Mouse (Mus musculus) A20 (cell line): ENCODE data around the gene 1110008L16Rik.
"Not testable (repeated sequence)": the region's sequence is repeated elsewhere in the genome, so short reads cannot be mapped to it uniquely, and the experiment has no call there.

ENCODE experiments used
- DNase-seq: peaks from one replicate; pipeline ENCODE4 v3.0.0-alpha.2; 2011; ENCODE audit warnings: low read depth, low spot score

Gene 1110008L16Rik

GRCm38 (mm10) chr12:55338490-55338889, 39.1 kb downstream of the 1110008L16Rik start:
- not testable (repeated sequence) for DNase-seq

GRCm38 (mm10) chr12:55343045-55343444, 43.7 kb downstream of the 1110008L16Rik start:
- DNase-seq: not testable (repeated sequence)

DNA sequence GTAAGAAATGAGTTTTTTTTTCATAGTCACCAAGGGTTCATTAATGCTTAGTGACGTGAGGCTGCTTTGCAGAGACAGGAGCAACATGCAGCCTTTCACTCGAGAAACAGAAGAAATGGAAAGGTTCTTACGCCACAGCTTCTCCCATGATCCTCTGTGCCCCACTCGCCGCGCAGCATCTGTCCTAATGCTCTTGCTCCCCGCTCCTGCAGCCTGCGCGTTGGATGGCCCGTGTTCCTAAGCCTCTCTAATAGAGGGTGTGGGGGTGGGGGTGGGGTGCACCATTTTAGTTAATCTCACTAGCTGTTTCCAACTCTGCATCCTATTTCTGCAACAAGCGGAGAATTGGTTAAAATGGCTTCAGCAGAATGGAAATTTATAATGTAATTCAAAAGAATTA, 44.6 kb downstream of the 1110008L16Rik start:
- DNase-seq: no peak

- no peak for DNase-seq
These were observed 45.2 kb downstream of the 1110008L16Rik start for GRCm38 (mm10) chr12:55344583-55344982.

- DNase-seq: no peak
These were observed 54.0 kb downstream of the 1110008L16Rik start for GRCm38 (mm10) chr12:55353423-55353822.

DNA sequence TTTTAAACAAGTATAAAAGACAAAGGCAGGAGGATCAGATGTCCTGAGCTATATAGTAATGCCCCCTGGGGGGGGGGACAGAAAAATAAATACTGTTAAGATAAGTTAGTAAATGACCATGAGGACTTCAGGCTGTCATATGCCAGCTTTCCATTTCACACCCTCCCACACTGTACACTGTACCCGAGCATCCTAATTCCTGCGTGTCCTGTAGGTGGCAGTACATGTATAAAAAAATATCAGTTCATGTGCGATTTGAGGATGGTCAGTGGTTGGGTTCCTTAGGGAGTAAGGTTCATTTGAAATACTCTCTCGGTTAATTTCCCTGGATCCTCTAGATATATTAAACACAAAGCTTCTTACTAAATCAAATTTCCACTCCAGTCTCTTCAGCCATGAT, 55.5 kb downstream of the 1110008L16Rik start:
- peak; percentile 62 for DNase-seq

DNA sequence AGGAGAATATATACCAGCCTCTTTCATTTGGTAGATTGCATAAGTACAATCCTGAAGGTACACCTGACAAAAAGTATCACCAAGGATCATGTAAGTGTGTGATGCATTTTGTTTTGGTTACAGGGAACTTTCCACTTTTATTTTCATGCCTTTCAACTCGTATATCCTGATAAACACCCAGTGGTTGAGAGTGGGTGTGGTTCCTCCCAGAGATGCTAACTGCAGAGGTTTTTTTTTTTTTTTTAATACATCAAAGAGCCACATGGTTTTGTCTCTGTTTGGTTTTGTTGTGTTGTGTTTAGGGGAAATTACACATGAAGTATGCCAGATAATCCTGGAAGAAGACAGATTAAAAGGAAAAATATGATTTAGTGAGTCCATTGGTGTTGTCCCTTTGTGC, 57.9 kb downstream of the 1110008L16Rik start:
- no peak for DNase-seq

GRCm38 (mm10) chr12:55360929-55361328, 61.6 kb downstream of the 1110008L16Rik start:
- peak; percentile 58 for DNase-seq

GRCm38 (mm10) chr12:55365083-55365482, 65.7 kb downstream of the 1110008L16Rik start:
- DNase-seq: no peak

DNA sequence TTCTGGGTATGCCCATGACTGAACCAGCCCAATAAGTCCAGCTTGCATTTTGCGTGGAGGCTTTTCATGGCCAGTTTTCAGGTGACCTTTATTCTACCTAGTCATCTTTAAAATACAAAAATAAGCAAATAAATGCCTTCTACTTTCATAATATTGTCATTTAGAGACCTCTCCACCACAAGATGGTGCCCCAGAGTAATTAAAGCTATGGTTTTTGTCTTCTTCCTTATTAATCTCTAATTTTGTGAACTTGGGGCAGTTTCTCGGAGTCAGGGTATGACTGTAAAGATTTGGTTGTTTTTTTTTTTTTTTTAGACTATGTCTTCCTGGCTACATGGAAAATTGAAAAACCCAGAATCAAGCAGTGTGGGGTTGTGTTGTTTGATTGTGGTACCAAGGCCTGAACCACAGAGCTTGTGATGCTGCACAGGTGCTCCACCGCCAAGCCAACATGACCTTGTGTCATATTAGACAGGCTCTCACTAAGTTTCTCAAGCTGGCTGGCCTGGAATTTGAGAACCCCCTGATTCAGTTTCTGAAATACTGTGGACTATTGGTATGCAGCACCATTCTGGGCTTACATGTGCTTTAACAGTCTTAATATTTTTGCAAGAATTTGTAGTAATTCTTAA, 73.2 kb downstream of the 1110008L16Rik start:
- DNase-seq: peak; percentile 59

- no peak for DNase-seq
These were observed 77.7 kb downstream of the 1110008L16Rik start for GRCm38 (mm10) chr12:55376956-55377609.

GRCm38 (mm10) chr12:55377610-55377980, 78.2 kb downstream of the 1110008L16Rik start:
- DNase-seq: no peak

DNA sequence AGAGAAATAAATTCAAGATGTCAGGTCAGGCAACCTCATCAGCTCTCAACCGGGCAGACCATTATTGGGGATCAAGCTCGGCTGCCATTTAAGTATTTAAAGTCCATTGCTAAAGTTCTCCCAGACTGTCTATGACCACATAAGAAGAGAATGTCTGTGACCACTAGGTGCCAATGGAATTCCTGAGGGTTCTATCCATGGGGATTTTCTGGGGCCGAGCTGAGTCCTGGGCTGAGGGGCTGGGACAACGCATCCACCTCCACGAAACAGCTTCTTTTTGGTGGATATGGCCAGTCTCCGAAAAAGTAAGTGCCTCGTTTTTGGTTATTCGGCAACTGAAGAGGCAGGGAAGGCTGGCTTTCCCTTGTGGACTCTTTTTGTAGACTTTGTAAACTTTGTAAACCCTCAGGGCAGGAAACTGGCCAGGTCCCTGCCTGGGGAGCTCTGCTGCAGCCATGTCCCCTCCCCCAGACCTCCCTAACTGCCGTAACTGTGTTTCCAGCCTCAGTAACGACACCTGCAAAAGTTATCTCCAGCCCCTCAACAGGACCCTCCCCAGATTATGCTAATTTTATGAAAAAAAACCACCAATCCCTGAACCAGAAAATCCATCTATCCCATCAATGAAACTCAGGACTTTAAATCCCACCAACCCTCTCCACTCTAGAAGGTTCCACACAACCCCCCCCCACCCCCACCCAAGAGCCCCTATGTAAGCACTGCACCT, 84.8 kb downstream of the 1110008L16Rik start, which contains the start of gene Psma6:
Gene Psma6 (plus strand): TSS at position 200 of the 727 bp plus-strand sequence.
- DNase-seq: no peak

DNA sequence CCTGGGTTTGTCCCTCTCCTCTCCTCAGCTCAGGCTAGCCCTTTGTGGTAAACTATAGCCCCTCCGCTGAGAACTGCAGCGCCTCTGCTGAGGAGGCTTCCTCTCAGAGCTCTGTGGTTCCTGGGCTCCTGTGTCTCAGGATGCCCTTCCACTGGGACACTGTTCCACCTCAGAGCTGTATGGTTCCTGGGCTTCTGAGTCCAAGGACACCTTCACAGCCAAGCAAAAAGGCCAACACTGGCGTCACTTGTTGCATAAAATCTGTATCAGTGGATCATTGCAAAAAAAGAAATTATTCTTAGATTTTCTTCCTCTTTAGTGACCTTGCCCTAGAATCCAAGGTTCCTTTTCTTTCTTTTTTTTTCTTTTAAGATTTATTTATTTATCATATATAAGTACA, 85.4 kb downstream of the 1110008L16Rik start:
- no peak for DNase-seq

DNA sequence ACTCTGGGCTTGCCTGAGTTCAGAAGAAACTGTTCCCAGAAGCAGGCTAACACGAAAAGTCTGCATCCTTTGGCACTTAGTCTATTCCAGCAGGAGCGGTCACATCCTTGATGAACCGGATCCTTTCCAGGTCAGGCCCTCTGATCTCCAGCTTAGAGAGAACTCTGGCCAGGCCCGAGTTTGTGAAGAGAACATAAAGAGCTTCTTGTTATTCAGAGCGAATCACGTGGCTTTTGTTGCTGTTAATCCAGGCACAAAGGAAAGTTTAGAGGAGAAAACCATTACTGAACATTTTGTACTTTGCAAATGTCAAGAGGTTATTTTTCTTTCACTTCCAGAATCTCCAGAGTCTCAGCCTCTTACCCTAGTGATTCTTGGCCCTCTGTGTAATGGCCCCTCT, 86.6 kb downstream of the 1110008L16Rik start:
- DNase-seq: no peak

- no peak for DNase-seq
These were observed 87.1 kb downstream of the 1110008L16Rik start for GRCm38 (mm10) chr12:55386456-55386855.

DNA sequence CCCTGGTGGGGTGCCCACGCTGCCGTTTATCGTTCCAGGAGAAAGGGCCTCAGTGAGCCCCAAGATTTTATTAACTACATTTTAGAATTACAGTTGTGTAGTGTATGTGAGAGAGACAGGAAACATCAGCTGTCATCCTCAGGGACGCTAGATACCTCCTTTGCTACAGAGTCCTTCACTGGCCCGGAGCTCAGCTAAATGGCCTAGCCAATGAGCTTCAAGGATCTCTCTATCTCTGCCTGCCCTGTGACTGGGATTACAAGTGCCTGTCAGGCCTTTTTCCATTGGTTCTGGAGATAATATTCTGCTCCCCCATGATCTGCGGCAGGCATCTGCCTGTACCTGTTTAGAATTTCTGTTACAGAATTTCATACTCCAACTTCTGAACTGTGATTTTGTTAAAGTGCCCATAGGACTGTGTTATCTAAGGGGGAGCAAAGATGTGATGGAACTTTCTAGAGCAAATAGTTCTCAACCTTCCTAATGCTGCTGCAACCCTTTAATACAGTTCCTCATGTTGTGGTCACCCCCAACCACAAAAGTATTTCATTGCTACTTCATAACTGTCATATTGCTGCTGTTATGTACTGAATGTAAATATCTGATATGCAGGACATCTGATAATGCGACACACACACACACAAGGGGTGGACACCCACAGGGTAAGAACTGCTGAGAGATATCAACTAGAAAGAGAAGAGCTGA, 87.9 kb downstream of the 1110008L16Rik start:
- no peak for DNase-seq

GRCm38 (mm10) chr12:55387788-55388465, 88.5 kb downstream of the 1110008L16Rik start:
- no peak for DNase-seq

DNA sequence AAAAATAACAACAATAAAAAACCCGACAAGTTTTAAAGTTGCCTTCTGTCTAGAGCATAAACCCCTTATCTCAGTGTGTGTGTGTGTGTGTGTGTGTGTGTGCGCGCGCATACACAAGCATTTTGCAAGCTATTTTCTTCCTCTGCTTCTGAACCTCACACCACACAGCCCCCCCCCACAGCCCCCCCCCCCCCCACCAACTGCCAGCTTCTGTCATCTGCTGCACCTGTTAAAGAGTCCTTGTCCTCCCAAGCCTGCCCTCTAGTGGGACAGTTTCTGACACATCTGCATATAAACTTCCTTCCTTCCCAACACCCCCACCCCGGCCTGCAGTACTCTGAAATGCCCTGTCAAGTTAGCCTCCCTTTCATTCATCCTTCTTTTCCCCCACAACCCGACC, 89.1 kb downstream of the 1110008L16Rik start:
- DNase-seq: peak; percentile 90

GRCm38 (mm10) chr12:55389132-55390081, 90.0 kb downstream of the 1110008L16Rik start:
- peak; percentile 84 for DNase-seq
